Mouse (Mus musculus) limb, embryonic 14.5 days (tissue): Measurements from ENCODE around the gene Gm28051. TPM values are rescaled to one million over a fixed set of nuclear protein-coding genes. Genes with fewer than 3 reads are reported as not detected.

Experiments
- ATAC-seq: fragments of 200-750 bp; cut with Nextera tagmentation; 2 replicates; pipeline ENCODE4 v1.8.0; 2017; ENCODE audit warnings: low read depth, moderate number of reproducible peaks, moderate TSS enrichment; ENCODE audit not compliant: low FRiP score
- DNase-seq: peaks from one replicate; pipeline ENCODE4 v3.0.0-alpha.2; 2015; ENCODE audit warnings: low spot score
- H3K27ac ChIP-seq: fragments of 300-500 bp; sonication (generic); replicated peaks from 2 replicates; pipeline ENCODE4 v1.5.1; 2014; ENCODE audit warnings: low read depth, mild to moderate bottlenecking, low read length, moderate library complexity, mixed read lengths
- H3K27me3 ChIP-seq: fragments of 300-500 bp; sonication (generic); 2 replicates; pipeline ENCODE4 v1.6.1; 2014; ENCODE audit warnings: low read length, mixed read lengths; ENCODE audit not compliant: control insufficient read depth, insufficient read depth
- H3K36me3 ChIP-seq: fragments of 300-500 bp; sonication (generic); 2 replicates; pipeline ENCODE4 v1.6.1; 2014; ENCODE audit warnings: mild to moderate bottlenecking, low read length, moderate library complexity, mixed read lengths; ENCODE audit not compliant: control insufficient read depth, insufficient read depth
- H3K4me1 ChIP-seq: fragments of 300-500 bp; sonication (generic); 2 replicates; pipeline ENCODE4 v1.6.1; 2014; ENCODE audit warnings: antibody characterized with exemption, low read length, mixed read lengths; ENCODE audit not compliant: control insufficient read depth, insufficient read depth
- H3K4me2 ChIP-seq: fragments of 300-500 bp; sonication (generic); replicated peaks from 2 replicates; pipeline ENCODE4 v1.6.1; 2014; ENCODE audit warnings: low read depth, mild to moderate bottlenecking, low read length, moderate library complexity; ENCODE audit not compliant: severe bottlenecking
- H3K4me3 ChIP-seq: fragments of 300-500 bp; sonication (generic); replicated peaks from 2 replicates; pipeline ENCODE4 v1.5.1; 2014; ENCODE audit warnings: low read length
- H3K9ac ChIP-seq: fragments of 300-500 bp; sonication (generic); 2 replicates; pipeline ENCODE4 v1.6.1; 2014; ENCODE audit warnings: mild to moderate bottlenecking, low read depth, low read length, moderate library complexity; ENCODE audit not compliant: severe bottlenecking
- H3K9me3 ChIP-seq: fragments of 300-500 bp; sonication (generic); 2 replicates; pipeline ENCODE4 v1.6.1; 2016; ENCODE audit warnings: low read length; ENCODE audit not compliant: control insufficient read depth
- POLR2A ChIP-seq: fragments of 200-500 bp; IDR thresholded peaks from 2 replicates; pipeline ENCODE4 v1.8.0; 2012; ENCODE audit warnings: inconsistent platforms, mild to moderate bottlenecking, moderate library complexity, borderline replicate concordance; ENCODE audit not compliant: insufficient read depth, insufficient read length; ENCODE audit errors: extremely low read depth
- WGBS: fragments of 180-500 bp; shearing (Covaris S2); extraction: QIAGEN DNeasy Blood & Tissue Kit; methylation state at CpG from one replicate; pipeline ENCODE4 v1.1.7; 2014; 5-methylcytosine and 5-hydroxymethylcytosine counted together
- polyA plus RNA-seq, 2 experiments: library from polyadenylated mRNA; depleted of rRNA in 1 of 2; stranded (reverse) in 1 of 2; unstranded in 1 of 2; fragments of >200 nt; fragmentation: Nextera tagmentation in 1 of 2; extraction: Ambion mirVana in 1 of 2; gene quantifications; 2 replicates each; pipeline versions ENCODE4 v1.2.1 to v1.2.3; 2012 to 2014

Gm28051 gene
- polyA plus RNA-seq, 2 experiments: not detected

DNA sequence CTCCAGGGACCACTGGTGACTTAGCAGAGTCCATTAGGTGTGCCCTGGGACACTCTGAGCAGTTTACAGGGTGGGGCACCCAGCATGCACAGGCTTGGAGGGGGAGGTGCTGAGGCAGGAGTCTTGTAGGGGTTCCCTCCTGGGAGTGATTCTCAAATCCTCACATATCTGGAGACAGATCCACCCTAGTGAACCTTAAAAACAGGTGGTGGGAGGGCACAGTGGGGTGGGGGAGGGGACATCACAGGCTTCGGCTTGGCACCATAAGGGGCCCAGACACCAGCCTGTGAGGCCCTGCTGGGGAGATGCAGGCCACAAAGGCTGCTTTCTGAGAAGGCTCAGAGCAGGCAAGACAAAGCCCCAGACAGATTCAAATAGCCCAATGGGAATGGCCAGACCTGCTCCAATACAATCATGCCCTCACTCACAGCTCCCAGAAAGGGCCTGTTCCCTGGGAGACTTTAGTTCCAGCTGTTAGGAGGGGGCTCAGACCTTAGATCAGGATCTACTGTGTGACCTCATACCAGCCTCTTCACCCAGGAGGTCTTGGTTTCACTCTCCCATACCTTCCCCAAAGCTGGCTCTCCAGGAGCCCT lies 59.4 kb downstream of the Gm28051 start:
- WGBS: 20% methylated on average over 1 of the region's 1 CpGs
- Histone ChIP-seq H3K4me1 (peaks cover 41% of the 10 kb centered on the region), H3K4me2 (no peak overlapping the region), H3K9me3 (no peaks in the 10 kb centered on the region), H3K36me3 (no peaks in the 10 kb centered on the region), H3K9ac (0 out of 2 replicates have a peak overlapping the region, but pooled peaks have one; percentile 4), H3K4me3 (no peak overlapping the region), H3K27ac (peak overlapping the region; percentile 14; the same call in 1 of the 2 replicates), H3K27me3 (no peaks in the 10 kb centered on the region)
- ATAC-seq: peak; percentile 20; the same call in 1 of the 2 replicates
- no peak for TF ChIP-seq POLR2A
- DNase-seq: no peak

DNA sequence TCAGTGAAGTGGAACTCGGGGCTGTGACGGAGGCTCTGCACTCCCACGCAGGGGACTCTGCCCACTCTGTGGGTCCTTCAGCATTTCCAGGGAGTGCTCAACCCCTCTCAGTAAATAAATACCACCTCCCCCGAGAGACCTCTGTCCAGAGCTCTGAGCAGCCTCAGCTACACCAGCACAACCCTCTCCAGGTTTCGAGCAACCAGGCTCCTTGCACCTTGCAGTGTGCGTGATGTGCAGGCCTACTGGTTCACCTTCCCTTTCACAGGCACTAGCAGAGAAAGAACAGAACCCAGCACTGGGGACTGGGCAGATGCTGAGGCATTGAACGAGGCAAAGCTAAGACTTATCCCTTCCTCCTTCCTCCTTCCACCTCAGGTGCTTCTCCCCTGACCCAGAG lies 60.2 kb downstream of the Gm28051 start:
- no peak overlapping the region for H3K4me2 ChIP-seq
- TF ChIP-seq POLR2A: no peak
- no peak overlapping the region for H3K4me3 ChIP-seq
- no peaks in the 10 kb centered on the region for H3K36me3 ChIP-seq
- no peak overlapping the region for H3K9ac ChIP-seq
- no peaks in the 10 kb centered on the region for H3K27me3 ChIP-seq
- H3K9me3 ChIP-seq: no peaks in the 10 kb centered on the region
- ATAC-seq (no peak), DNase-seq (no peak)
- 81% methylated on average over 7 of the region's 7 CpGs for WGBS
- H3K27ac ChIP-seq: no peak overlapping the region
- H3K4me1 ChIP-seq: peaks cover 35% of the 10 kb centered on the region

DNA sequence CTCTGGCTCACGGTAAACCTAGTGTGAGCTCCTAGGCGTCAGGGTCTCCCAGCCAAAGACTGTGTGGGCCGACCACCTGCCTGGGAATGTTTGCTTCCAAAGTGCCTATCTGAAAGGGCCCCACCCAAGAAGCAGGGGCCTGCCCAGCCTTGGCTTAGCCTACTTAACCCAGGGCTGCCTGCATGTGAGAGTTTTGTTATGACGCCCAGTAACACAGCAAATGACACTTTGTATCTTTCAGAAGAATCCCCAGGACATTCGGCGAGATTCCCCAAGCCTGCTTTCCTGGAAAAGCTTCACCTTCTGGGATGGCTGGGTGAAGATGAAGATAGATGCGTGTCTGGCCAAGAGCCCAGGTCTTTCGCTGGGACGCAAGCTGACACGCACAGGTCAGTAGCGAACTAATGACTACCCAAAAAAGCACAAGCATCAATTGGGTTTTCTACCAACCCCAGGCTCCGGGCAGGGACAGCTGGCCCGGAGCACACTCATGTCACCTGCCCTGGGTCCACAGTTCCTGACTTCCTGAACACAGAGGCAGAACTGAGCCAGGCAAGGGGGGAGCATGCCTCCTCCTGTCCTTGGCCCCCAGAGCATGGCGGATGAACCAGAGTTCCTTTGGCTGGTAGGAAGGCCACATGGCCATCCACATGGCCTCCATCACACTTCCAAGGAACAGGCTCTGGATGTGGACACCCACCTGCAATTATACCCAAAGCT lies 60.8 kb downstream of the Gm28051 start:
- no peak overlapping the region for H3K4me3 ChIP-seq
- H3K36me3 ChIP-seq: no peaks in the 10 kb centered on the region
- H3K27ac ChIP-seq: no peak overlapping the region
- 87% methylated on average over 14 of the region's 14 CpGs for WGBS
- H3K27me3 ChIP-seq: no peaks in the 10 kb centered on the region
- H3K9ac ChIP-seq: no peak overlapping the region
- H3K4me1 ChIP-seq: peaks cover 33% of the 10 kb centered on the region
- TF ChIP-seq POLR2A: no peak
- DNase-seq (no peak), ATAC-seq (no peak)
- H3K4me2 ChIP-seq: no peak overlapping the region
- H3K9me3 ChIP-seq: no peaks in the 10 kb centered on the region

DNA sequence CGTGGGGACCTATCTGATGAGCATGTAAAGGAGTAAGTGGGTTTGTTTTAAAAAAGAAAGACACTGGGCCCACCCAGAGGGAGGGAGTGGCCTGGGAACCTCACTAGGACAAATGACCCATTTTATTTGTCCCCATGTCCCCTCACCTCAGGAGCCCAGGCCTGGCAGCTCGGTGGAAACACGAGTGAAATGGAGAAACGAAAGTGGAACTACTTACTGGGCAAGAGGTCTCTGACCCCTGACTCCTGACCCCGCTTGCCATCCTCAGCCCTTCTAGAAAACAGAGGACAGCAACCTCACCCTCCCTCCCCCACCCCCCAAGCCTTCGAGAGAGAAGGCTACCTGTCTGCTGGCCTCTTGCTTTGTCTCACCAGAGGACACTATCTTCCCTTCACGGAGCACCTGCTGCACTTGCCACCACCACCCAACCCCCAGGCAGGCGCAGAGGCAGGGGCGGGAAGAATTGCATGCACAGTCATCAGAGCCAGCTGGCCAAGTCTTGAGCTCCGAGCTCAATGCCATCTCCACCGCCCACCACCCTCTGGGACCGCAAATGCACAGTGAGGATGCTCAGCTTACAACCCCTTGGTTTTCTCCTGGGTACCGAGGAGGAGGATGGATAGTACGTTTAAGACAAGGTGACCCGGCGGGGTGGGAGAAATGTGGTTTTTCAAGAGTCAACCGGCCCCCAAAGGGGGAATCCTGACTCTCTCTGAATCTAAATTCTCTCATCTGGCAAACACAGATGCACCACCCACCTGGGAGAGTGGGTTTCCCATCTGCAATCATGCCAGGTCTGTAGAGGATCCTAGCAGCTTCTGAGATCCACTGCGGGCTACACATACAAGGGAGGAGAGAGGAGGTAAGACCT lies 62.0 kb downstream of the Gm28051 start:
- ATAC-seq: no peak
- Histone ChIP-seq H3K4me2 (no peak overlapping the region), H3K36me3 (no peaks in the 10 kb centered on the region), H3K4me3 (no peak overlapping the region), H3K27me3 (no peaks in the 10 kb centered on the region), H3K27ac (no peak overlapping the region), H3K9me3 (no peaks in the 10 kb centered on the region), H3K9ac (no peak overlapping the region), H3K4me1 (peaks cover 32% of the 10 kb centered on the region)
- DNase-seq: no peak
- TF ChIP-seq POLR2A: no peak
- 76% methylated on average over 18 of the region's 18 CpGs for WGBS

DNA sequence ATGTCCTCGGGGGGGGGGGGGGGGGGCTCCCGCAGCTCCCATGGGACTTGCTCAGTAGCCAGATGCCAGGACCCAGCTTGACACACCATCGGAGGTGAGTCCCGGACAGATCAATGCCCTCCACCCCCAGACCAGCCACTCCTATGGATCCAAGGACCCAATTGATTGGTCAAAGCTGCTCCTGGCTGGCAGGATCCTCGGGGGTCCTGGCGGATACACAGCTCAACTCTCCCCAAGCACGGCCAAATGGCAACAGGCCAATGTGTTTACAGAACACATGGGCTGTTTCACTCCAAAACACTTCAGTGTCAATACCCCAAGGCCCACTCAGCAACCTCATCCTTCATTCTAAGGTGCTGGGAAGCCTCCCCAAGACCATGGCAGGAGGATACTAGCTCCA lies 65.8 kb downstream of the Gm28051 start:
- Histone ChIP-seq H3K36me3 (no peaks in the 10 kb centered on the region), H3K9me3 (no peaks in the 10 kb centered on the region), H3K27ac (no peak overlapping the region), H3K27me3 (no peaks in the 10 kb centered on the region), H3K4me3 (no peak overlapping the region), H3K4me2 (no peak overlapping the region), H3K9ac (no peak overlapping the region), H3K4me1 (peaks cover 6% of the 10 kb centered on the region; the same call in 1 of the 2 replicates)
- TF ChIP-seq POLR2A: no peak
- 69% methylated on average over 5 of the region's 7 CpGs for WGBS
- ATAC-seq (no peak), DNase-seq (no peak)
